Mouse (Mus musculus): ENCODE measurements around the gene Efcab2. TPM values are rescaled to one million over a fixed set of nuclear protein-coding genes. Genes with fewer than 3 reads are reported as not detected.

The Efcab2 gene
- polyA plus RNA-seq, 1 experiment, result 0.34 TPM

DNA sequence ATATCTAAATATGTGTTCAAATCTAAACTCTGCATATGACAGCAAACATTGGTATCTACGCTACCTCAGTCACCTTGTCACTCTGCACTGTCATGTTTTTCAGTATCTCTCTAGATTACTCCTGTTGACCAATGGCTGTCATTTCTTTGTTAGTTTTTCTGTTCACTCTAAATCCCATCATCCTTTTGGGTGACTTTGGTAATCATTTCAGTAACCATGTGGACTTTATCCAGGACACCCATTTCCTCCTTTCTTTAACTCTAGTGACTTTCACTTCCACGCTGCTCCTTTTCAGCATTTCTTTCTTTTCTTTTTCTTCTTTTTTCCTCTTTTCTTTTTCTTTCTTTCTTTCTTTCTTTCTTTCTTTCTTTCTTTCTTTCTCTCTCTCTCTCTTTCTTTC lies 13.7 kb downstream of the Efcab2 start:
- 90% methylated on average over 2 of the region's 2 CpGs for WGBS
- DNase-seq (ENCODE audit: low read depth in 1 of 2, low spot score in 2 of 2), result no peak

GRCm38 (mm10) chr1:178423662-178424061 lies 17.8 kb downstream of the Efcab2 start:
- H3K4me3 ChIP-seq (ENCODE audit: extremely low read depth, insufficient read depth, insufficient read length), result no peak overlapping the region
- no peaks in the 10 kb centered on the region for H3K36me3 ChIP-seq (ENCODE audit: control insufficient read depth, insufficient read depth, low read length)
- WGBS, result 88% methylated on average over 1 of the region's 1 CpGs
- no peak for TF ChIP-seq POLR2A (IDR thresholded peaks at IDR 0.05; ENCODE audit: low read depth, low read length)
- no peak for TF ChIP-seq CTCF (IDR thresholded peaks at IDR 0.05; ENCODE audit: extremely low read depth, insufficient read depth, insufficient read length, insufficient replicate concordance)
- no peaks in the 10 kb centered on the region for H3K27me3 ChIP-seq (ENCODE audit: control insufficient read depth, insufficient read depth, low read length)
- H3K4me1 ChIP-seq (ENCODE audit: control insufficient read depth, insufficient read depth, insufficient read length), result no peaks in the 10 kb centered on the region
- DNase-seq (ENCODE audit: low read depth in 1 of 2, low spot score in 2 of 2), result no peak
- no peak overlapping the region for H3K27ac ChIP-seq (ENCODE audit: insufficient read depth, low read length)

More for the DNA sequence above, 13.7 kb downstream of the Efcab2 start:
- TF ChIP-seq CTCF (IDR thresholded peaks at IDR 0.05; ENCODE audit: extremely low read depth, insufficient read depth, insufficient read length, insufficient replicate concordance) (no peak), POLR2A (IDR thresholded peaks at IDR 0.05; ENCODE audit: low read depth, low read length) (no peak)
- H3K27me3 ChIP-seq (ENCODE audit: control insufficient read depth, insufficient read depth, low read length), result no peaks in the 10 kb centered on the region
- no peak overlapping the region for H3K27ac ChIP-seq (ENCODE audit: insufficient read depth, low read length)
- H3K4me1 ChIP-seq (ENCODE audit: control insufficient read depth, insufficient read depth, insufficient read length), result no peaks in the 10 kb centered on the region
- no peaks in the 10 kb centered on the region for H3K36me3 ChIP-seq (ENCODE audit: control insufficient read depth, insufficient read depth, low read length)
- no peak overlapping the region for H3K4me3 ChIP-seq (ENCODE audit: extremely low read depth, insufficient read depth, insufficient read length)

- Histone ChIP-seq H3K4me3 (ENCODE audit: extremely low read depth, insufficient read depth, insufficient read length) (no peak overlapping the region), H3K27me3 (ENCODE audit: control insufficient read depth, insufficient read depth, low read length) (no peaks in the 10 kb centered on the region), H3K4me1 (ENCODE audit: control insufficient read depth, insufficient read depth, insufficient read length) (no peaks in the 10 kb centered on the region), H3K27ac (ENCODE audit: insufficient read depth, low read length) (no peak overlapping the region), H3K36me3 (ENCODE audit: control insufficient read depth, insufficient read depth, low read length) (no peaks in the 10 kb centered on the region)
- TF ChIP-seq CTCF (IDR thresholded peaks at IDR 0.05; ENCODE audit: extremely low read depth, insufficient read depth, insufficient read length, insufficient replicate concordance) (no peak), POLR2A (IDR thresholded peaks at IDR 0.05; ENCODE audit: low read depth, low read length) (no peak)
- 88% methylated on average over 4 of the region's 4 CpGs for WGBS
- DNase-seq (ENCODE audit: low read depth in 1 of 2, low spot score in 2 of 2), result no peak
Measured at GRCm38 (mm10) chr1:178431619-178432444, 25.9 kb downstream of the Efcab2 start.

DNA sequence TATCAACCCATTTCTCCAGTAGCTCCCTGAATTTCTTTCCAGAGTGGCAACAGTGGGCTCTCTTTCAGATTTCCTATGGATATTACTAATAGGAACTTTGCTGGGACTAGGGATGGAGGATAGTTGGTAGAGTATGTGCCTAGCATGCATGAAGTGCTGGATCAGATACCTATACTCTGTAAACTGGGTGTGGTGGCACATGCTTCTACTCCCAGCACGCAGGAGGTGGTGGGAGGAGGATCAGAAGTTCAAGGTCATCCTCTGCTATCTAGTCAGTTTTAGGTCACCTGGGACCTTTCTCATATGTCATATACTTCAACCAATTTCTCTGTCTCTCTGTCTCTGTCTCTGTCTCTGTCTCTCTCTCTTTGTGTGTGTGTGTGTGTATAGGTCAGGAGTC lies 27.7 kb downstream of the Efcab2 start:
- H3K4me1 ChIP-seq (ENCODE audit: control insufficient read depth, insufficient read depth, insufficient read length), result no peaks in the 10 kb centered on the region
- no peak for DNase-seq (ENCODE audit: low read depth in 1 of 2, low spot score in 2 of 2)
- no peak overlapping the region for H3K4me3 ChIP-seq (ENCODE audit: extremely low read depth, insufficient read depth, insufficient read length)
- H3K36me3 ChIP-seq (ENCODE audit: control insufficient read depth, insufficient read depth, low read length), result no peaks in the 10 kb centered on the region
- TF ChIP-seq POLR2A (IDR thresholded peaks at IDR 0.05; ENCODE audit: low read depth, low read length), result no peak
- TF ChIP-seq CTCF (IDR thresholded peaks at IDR 0.05; ENCODE audit: extremely low read depth, insufficient read depth, insufficient read length, insufficient replicate concordance), result no peak
- WGBS, result 76% methylated on average over 1 of the region's 1 CpGs
- no peak overlapping the region for H3K27ac ChIP-seq (ENCODE audit: insufficient read depth, low read length)
- no peaks in the 10 kb centered on the region for H3K27me3 ChIP-seq (ENCODE audit: control insufficient read depth, insufficient read depth, low read length)

DNA sequence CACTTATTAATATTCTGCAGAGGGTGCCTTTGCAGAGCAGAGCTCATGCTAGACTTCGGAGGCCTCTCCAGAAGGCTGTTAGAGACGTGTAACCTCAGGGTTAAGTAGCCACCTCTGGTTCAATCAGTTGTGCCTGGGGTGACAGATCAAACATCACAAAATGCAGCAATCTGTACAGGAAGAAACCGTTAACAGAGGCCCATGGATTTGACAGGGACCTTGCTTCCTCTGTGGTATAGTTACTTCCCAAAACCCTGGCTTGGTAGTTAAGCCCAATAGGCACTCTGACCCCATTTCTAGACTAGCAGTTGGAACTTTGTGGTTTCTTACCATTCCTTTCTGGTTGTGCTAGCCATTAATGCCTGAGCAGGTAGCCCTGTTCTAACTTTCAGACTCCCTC lies 38.5 kb downstream of the Efcab2 start:
- no peaks in the 10 kb centered on the region for H3K4me1 ChIP-seq (ENCODE audit: control insufficient read depth, insufficient read depth, insufficient read length)
- WGBS, result 39% methylated on average over 3 of the region's 3 CpGs
- TF ChIP-seq CTCF (IDR thresholded peaks at IDR 0.05; ENCODE audit: extremely low read depth, insufficient read depth, insufficient read length, insufficient replicate concordance), result no peak
- no peak for TF ChIP-seq POLR2A (IDR thresholded peaks at IDR 0.05; ENCODE audit: low read depth, low read length)

DNA sequence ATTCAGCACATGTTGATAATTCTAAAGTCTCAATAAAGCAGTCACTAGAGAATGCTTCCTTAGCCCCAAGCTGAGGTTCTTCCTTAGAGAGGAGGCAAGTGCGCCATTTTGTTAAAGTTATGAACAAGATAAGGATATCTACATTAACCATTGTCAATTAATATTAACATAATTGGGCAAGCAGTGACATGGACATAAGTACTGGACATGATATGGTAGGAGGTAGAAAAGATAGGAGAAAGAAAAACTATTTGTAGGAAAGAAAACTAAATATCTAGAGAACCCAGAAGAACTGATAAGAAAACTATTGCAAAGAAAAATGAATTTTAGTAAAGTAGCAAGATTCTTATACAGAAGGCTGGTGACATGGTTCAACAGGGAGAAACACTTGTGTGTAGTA lies 41.2 kb downstream of the Efcab2 start:
- no peaks in the 10 kb centered on the region for H3K36me3 ChIP-seq (ENCODE audit: control insufficient read depth, insufficient read depth, low read length)
- H3K4me1 ChIP-seq (ENCODE audit: control insufficient read depth, insufficient read depth, insufficient read length), result no peaks in the 10 kb centered on the region
- TF ChIP-seq POLR2A (IDR thresholded peaks at IDR 0.05; ENCODE audit: low read depth, low read length) (no peak), CTCF (IDR thresholded peaks at IDR 0.05; ENCODE audit: extremely low read depth, insufficient read depth, insufficient read length, insufficient replicate concordance) (no peak)
- 92% methylated on average over 1 of the region's 1 CpGs for WGBS
- DNase-seq (ENCODE audit: low read depth in 1 of 2, low spot score in 2 of 2), result no peak
- H3K27ac ChIP-seq (ENCODE audit: insufficient read depth, low read length), result no peak overlapping the region
- no peaks in the 10 kb centered on the region for H3K27me3 ChIP-seq (ENCODE audit: control insufficient read depth, insufficient read depth, low read length)
- H3K4me3 ChIP-seq (ENCODE audit: extremely low read depth, insufficient read depth, insufficient read length), result no peak overlapping the region

More for the DNA sequence above, 38.5 kb downstream of the Efcab2 start:
- no peaks in the 10 kb centered on the region for H3K27me3 ChIP-seq (ENCODE audit: control insufficient read depth, insufficient read depth, low read length)
- H3K36me3 ChIP-seq (ENCODE audit: control insufficient read depth, insufficient read depth, low read length), result no peaks in the 10 kb centered on the region
- no peak overlapping the region for H3K27ac ChIP-seq (ENCODE audit: insufficient read depth, low read length)
- H3K4me3 ChIP-seq (ENCODE audit: extremely low read depth, insufficient read depth, insufficient read length), result no peak overlapping the region
- DNase-seq (ENCODE audit: low read depth in 1 of 2, low spot score in 2 of 2), result no peak

DNA sequence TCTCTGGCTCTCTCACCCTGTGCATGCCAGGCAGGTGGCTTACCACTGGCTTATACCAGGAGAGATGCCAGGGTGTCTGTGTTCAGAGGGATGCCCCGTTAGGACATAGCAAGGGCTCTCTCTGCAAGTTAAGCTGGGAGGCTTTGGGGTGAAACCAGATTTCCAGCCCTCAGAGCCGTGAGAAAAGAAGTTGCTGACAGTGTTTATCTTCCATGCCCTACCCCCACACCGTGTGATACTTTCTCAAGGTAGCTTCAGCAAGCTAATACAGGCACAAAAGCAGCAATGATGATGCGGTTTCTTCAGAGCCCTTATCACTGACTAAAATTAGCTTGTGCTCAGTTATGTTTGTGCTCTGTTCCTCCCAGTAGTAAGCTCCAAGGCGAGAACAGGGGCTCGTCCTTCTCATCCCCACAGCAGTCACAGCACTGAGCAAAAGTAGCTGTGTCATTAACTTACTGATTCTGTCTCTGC lies 42.4 kb downstream of the Efcab2 start:
- H3K4me3 ChIP-seq (ENCODE audit: extremely low read depth, insufficient read depth, insufficient read length), result no peak overlapping the region
- TF ChIP-seq CTCF (IDR thresholded peaks at IDR 0.05; ENCODE audit: extremely low read depth, insufficient read depth, insufficient read length, insufficient replicate concordance) (no peak), POLR2A (IDR thresholded peaks at IDR 0.05; ENCODE audit: low read depth, low read length) (no peak)
- no peak for DNase-seq (ENCODE audit: low read depth in 1 of 2, low spot score in 2 of 2)
- H3K4me1 ChIP-seq (ENCODE audit: control insufficient read depth, insufficient read depth, insufficient read length), result no peaks in the 10 kb centered on the region
- no peaks in the 10 kb centered on the region for H3K27me3 ChIP-seq (ENCODE audit: control insufficient read depth, insufficient read depth, low read length)
- no peaks in the 10 kb centered on the region for H3K36me3 ChIP-seq (ENCODE audit: control insufficient read depth, insufficient read depth, low read length)
- H3K27ac ChIP-seq (ENCODE audit: insufficient read depth, low read length), result no peak overlapping the region
- WGBS, result 74% methylated on average over 6 of the region's 6 CpGs
